Mouse (Mus musculus) midbrain, embryonic 12.5 days (tissue): ENCODE measurements around the gene Hnrnpab. TPM values are rescaled to one million over a fixed set of nuclear protein-coding genes. Genes with fewer than 3 reads are reported as not detected.
A peak's percentile ranks its signal among the peaks of the same experiment; 100 is the strongest.

Experiments used
- ATAC-seq: fragments of 200-750 bp; cut with Nextera tagmentation; 2 replicates; pipeline ENCODE4 v1.8.0; 2017; ENCODE audit warnings: low read depth, moderate TSS enrichment, moderate library complexity; ENCODE audit not compliant: low FRiP score
- H3K27ac ChIP-seq: fragments of 300-500 bp; sonication (generic); replicated peaks from 2 replicates; pipeline ENCODE4 v1.5.1; 2016; ENCODE audit warnings: mild to moderate bottlenecking
- H3K27me3 ChIP-seq: fragments of 300-500 bp; sonication (generic); 2 replicates; pipeline ENCODE4 v1.6.1; 2016; ENCODE audit warnings: mild to moderate bottlenecking
- H3K36me3 ChIP-seq: fragments of 300-500 bp; sonication (generic); 2 replicates; pipeline ENCODE4 v1.6.1; 2016
- H3K4me1 ChIP-seq: fragments of 300-500 bp; sonication (generic); 2 replicates; pipeline ENCODE4 v1.6.1; 2016
- H3K4me2 ChIP-seq: fragments of 300-500 bp; sonication (generic); replicated peaks from 2 replicates; pipeline ENCODE4 v1.6.1; 2016; ENCODE audit warnings: mild to moderate bottlenecking, moderate library complexity
- H3K4me3 ChIP-seq: fragments of 300-500 bp; sonication (generic); 2 replicates; pipeline ENCODE4 v1.5.1; 2016; ENCODE audit warnings: mild to moderate bottlenecking
- H3K9ac ChIP-seq: fragments of 300-500 bp; sonication (generic); replicated peaks from 2 replicates; pipeline ENCODE4 v1.6.1; 2016; ENCODE audit warnings: mild to moderate bottlenecking, moderate library complexity
- H3K9me3 ChIP-seq: fragments of 300-500 bp; sonication (generic); 2 replicates; pipeline ENCODE4 v1.6.1; 2016; ENCODE audit warnings: mild to moderate bottlenecking
- WGBS: fragments of 180-500 bp; shearing (Covaris S2); methylation state at CpG from one replicate; pipeline ENCODE4 v1.1.7; 2016; 5-methylcytosine and 5-hydroxymethylcytosine counted together
- polyA plus RNA-seq: library from polyadenylated mRNA; unstranded; fragments of >200 nt; fragmentation: Nextera tagmentation; extraction: Ambion mirVana; gene quantifications from 2 replicates; pipeline ENCODE4 v1.2.1, GENCODE M21; 2016

The Hnrnpab gene
- polyA plus RNA-seq, 1 experiment from 2014 or later, result 771 TPM

DNA sequence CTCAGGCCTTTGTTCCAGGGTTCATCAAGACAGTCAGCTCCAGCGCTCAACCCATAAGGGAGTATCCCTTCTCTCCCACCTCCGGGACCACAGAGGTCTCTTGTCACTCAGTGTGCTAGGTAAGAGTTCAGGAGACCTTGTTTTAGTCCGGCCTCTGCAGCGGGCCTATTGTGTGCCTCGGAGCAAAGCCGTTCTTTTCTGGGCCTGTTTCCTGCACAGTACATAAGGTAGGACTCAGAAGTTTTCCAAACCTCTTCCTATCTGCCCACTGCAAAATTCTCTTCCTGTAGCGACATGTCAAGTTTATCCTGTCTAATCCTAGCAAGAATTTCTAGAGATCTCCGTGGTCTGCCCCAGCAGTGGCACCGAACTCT, 22.6 kb downstream of the Hnrnpab start:
- Histone ChIP-seq H3K27ac (peak overlapping the region; percentile 91), H3K4me2 (peak overlapping the region; percentile 85), H3K36me3 (peaks cover 28% of the 10 kb centered on the region), H3K9me3 (no peaks in the 10 kb centered on the region), H3K27me3 (no peaks in the 10 kb centered on the region), H3K9ac (peak overlapping the region; percentile 74), H3K4me1 (peaks cover 22% of the 10 kb centered on the region), H3K4me3 (peak overlapping the region; percentile 52)
- ATAC-seq, result peak; percentile 28
- WGBS, result 12% methylated on average over 9 of the region's 9 CpGs

DNA sequence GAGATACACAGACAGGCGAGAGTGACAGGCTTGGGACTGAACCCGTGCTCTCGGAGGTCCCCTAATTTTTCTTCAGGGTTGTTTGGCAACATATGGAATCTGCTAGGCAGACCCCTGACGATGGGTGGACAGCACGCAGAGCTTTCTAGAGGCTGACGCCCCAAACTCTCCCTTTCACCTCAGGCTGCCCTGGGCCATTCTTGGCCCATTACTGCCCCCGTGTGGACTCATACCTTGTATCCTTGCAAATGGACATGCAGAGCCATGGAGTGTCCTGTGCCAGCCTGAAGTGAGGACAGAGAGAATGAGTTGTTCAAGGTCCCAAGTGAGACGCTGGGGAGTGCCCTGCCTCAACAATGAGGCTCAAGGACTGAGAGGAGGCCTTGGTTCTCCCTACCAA, 23.9 kb downstream of the Hnrnpab start:
- no peaks in the 10 kb centered on the region for H3K27me3 ChIP-seq
- 23% methylated on average over 8 of the region's 8 CpGs for WGBS
- H3K27ac ChIP-seq, result 0 out of 2 replicates have a peak overlapping the region, but pooled peaks have one; percentile 91
- no peak overlapping the region for H3K4me2 ChIP-seq
- no peaks in the 10 kb centered on the region for H3K9me3 ChIP-seq
- no peak for ATAC-seq
- H3K9ac ChIP-seq, result no peak overlapping the region
- H3K36me3 ChIP-seq, result peaks cover 16% of the 10 kb centered on the region
- H3K4me1 ChIP-seq, result peaks cover 22% of the 10 kb centered on the region
- H3K4me3 ChIP-seq, result no peak overlapping the region

DNA sequence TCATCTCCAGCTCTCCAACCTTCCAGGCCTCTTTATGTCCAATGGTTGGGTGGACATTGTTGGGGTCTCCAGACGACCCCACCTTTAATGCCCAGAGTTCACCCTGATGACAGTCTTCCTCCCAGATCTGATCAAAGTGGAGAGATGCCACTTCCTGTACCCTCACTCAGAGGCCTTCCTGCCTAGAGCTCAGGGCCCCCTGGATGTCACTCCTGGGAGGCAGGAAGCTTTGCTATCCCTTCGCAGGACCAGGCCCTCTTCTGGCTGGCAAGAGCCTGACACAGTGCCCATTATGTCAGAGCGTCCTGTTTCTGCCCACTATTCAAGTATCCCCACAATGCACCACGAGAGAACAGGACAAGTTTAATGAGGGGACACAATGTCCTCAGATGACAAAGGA, 27.6 kb downstream of the Hnrnpab start:
- H3K27ac ChIP-seq, result no peak overlapping the region
- no peak overlapping the region for H3K9ac ChIP-seq
- WGBS, result 67% methylated on average over 4 of the region's 4 CpGs
- no peak for ATAC-seq
- H3K27me3 ChIP-seq, result no peaks in the 10 kb centered on the region
- H3K4me3 ChIP-seq, result no peak overlapping the region
- no peaks in the 10 kb centered on the region for H3K36me3 ChIP-seq
- H3K4me1 ChIP-seq, result peaks cover 8% of the 10 kb centered on the region
- H3K9me3 ChIP-seq, result no peaks in the 10 kb centered on the region
- no peak overlapping the region for H3K4me2 ChIP-seq

DNA sequence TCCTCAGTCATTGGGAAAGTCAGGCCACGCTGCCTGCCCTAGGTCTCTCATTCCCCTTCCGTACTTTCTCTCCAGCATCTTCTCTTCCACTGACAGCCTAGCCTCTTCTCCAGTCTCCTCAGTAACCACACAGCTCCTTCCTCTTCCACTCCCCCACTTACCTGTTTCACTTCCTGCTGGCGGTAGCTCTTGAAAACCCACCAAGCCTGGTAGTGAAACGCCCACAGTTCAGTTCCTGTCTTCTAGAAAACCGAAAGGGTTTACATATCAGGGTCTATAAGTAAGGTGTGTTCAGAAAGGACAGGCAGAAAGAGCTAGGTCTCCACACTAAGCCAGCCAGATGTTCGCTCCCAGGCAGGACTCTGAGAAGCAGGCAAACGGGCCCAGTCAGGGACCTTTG, 29.1 kb downstream of the Hnrnpab start:
- WGBS, result 87% methylated on average over 7 of the region's 7 CpGs

DNA sequence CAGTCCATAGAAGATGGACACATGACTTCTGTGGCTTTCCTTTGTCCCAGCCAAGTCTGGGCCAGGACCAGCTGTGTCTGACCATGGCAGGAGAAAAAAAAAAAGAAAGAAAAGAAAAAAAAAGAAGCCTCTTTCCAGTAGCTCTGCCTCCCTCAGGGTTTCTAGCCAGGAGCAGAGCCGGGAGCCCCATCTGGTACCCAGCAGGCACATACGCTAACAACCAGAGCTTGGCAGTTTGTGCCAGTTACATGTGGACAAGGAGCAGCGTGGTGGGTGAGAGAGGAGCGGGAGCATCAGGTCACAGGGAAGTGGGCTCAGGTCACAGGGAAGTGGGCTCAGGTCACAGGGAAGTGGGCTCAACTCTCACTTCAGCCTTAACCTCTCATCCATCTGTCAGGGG, 30.2 kb downstream of the Hnrnpab start:
- Histone ChIP-seq H3K4me1 (no peaks in the 10 kb centered on the region), H3K27ac (no peak overlapping the region)

More for the DNA sequence above, 29.1 kb downstream of the Hnrnpab start:
- H3K9ac ChIP-seq, result no peak overlapping the region
- no peak for ATAC-seq
- no peak overlapping the region for H3K27ac ChIP-seq
- no peak overlapping the region for H3K4me3 ChIP-seq
- no peak overlapping the region for H3K4me2 ChIP-seq
- H3K27me3 ChIP-seq, result no peaks in the 10 kb centered on the region
- H3K36me3 ChIP-seq, result no peaks in the 10 kb centered on the region
- H3K4me1 ChIP-seq, result no peaks in the 10 kb centered on the region
- H3K9me3 ChIP-seq, result no peaks in the 10 kb centered on the region

DNA sequence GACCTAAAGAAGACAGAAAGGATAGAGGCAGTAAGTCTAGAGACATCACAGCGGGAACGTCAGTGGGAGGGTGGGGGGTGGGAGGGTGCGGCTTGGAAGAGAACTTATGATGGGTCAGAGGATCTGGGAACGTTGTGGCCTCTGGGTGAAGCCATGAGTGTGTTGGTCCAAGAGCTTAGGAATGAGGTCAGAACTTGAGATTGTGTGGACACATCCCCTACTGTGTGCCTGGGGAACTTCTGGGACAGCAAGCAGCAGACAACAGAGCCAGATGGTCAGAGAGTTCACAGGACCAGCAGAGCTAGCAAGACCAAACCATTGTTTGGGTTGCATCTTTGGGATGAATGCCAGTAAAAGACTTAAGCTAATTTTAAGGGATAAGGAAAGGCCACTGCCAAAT, 37.8 kb downstream of the Hnrnpab start:
- 0 out of 2 replicates have a peak, but pooled peaks cover 2% of the 10 kb centered on the region for H3K4me1 ChIP-seq
- WGBS, result 87% methylated on average over 4 of the region's 4 CpGs
- H3K36me3 ChIP-seq, result no peaks in the 10 kb centered on the region
- H3K4me3 ChIP-seq, result no peak overlapping the region
- no peak for ATAC-seq
- no peak overlapping the region for H3K9ac ChIP-seq
- no peak overlapping the region for H3K4me2 ChIP-seq
- no peaks in the 10 kb centered on the region for H3K27me3 ChIP-seq
- no peak overlapping the region for H3K27ac ChIP-seq
- no peaks in the 10 kb centered on the region for H3K9me3 ChIP-seq

More for the DNA sequence above, 30.2 kb downstream of the Hnrnpab start:
- Histone ChIP-seq H3K4me3 (no peak overlapping the region), H3K9ac (no peak overlapping the region), H3K27me3 (no peaks in the 10 kb centered on the region), H3K4me2 (no peak overlapping the region), H3K36me3 (no peaks in the 10 kb centered on the region), H3K9me3 (no peaks in the 10 kb centered on the region)
- ATAC-seq, result no peak
- 78% methylated on average over 4 of the region's 4 CpGs for WGBS

DNA sequence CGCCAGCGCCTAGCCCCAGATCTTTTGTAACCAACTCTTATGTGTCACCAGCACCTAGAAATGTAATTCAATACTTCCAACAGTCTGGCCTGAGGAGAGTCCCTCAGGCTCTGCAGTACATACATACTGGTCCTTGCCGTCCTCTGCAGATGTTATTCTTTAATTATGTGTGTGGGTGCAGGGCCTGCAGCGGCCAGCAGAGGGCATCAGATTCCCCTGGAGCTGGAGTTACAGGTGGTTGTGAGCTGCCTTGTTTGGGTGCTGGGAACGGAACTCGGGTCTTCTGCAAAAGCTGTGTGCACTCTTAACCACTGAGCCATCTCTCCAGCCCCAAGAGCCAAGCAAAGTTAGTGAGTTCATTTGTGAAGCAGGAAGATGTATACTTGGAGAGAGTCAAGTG, 40.7 kb downstream of the Hnrnpab start:
- H3K4me2 ChIP-seq, result no peak overlapping the region
- no peak overlapping the region for H3K9ac ChIP-seq
- 90% methylated on average over 6 of the region's 6 CpGs for WGBS
- no peaks in the 10 kb centered on the region for H3K27me3 ChIP-seq
- 0 out of 2 replicates have a peak, but pooled peaks cover 2% of the 10 kb centered on the region for H3K4me1 ChIP-seq
- H3K4me3 ChIP-seq, result no peak overlapping the region
- H3K27ac ChIP-seq, result no peak overlapping the region
- no peak for ATAC-seq
- no peaks in the 10 kb centered on the region for H3K9me3 ChIP-seq
- no peaks in the 10 kb centered on the region for H3K36me3 ChIP-seq

DNA sequence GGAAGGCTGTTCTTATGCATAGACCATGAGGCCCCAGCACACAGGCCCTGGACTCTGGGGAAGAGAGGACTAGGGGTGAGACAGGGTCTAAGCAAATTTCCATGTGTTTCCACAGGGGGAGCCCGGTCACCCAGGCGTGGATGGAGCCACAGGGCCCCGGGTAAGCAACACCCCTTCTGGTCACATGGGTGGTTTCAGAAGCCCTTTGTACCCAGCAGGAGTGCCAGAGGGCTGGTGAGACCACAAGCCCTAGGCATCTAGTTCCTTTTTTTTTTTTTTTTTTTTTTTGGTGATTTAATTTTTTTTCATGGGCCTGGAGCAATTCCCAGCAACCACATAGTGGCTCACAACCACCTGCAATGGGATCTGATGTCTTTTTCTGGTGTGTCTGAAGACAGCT, 41.6 kb downstream of the Hnrnpab start:
- no peaks in the 10 kb centered on the region for H3K36me3 ChIP-seq
- no peak overlapping the region for H3K4me2 ChIP-seq
- H3K9ac ChIP-seq, result no peak overlapping the region
- H3K4me3 ChIP-seq, result no peak overlapping the region
- no peaks in the 10 kb centered on the region for H3K27me3 ChIP-seq
- 46% methylated on average over 3 of the region's 3 CpGs for WGBS
- 0 out of 2 replicates have a peak, but pooled peaks cover 2% of the 10 kb centered on the region for H3K4me1 ChIP-seq
- no peaks in the 10 kb centered on the region for H3K9me3 ChIP-seq
- ATAC-seq, result no peak
- H3K27ac ChIP-seq, result no peak overlapping the region

DNA sequence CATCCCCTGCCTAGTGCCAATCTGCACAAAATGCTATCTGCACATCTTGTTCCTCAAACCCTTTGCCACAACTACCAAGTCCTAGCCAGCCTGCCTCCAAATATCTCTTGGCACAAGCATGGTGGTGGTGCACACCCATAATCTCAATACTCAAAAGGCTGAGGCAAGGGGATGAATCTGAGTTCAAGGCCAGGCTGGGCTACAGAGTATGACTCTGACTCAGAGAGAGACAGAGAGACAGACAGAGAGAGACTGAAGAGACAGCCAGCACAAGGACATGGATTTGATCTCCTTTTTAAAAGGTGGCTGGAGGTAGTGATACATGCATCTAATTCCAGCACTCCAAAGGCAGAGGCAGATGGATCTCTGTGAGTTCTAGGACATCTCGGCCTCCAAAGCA, 43.4 kb downstream of the Hnrnpab start:
- no peak overlapping the region for H3K4me2 ChIP-seq
- ATAC-seq, result no peak
- WGBS, result 90% methylated on average over 1 of the region's 1 CpGs
- H3K4me1 ChIP-seq, result 0 out of 2 replicates have a peak, but pooled peaks cover 2% of the 10 kb centered on the region
- H3K4me3 ChIP-seq, result no peak overlapping the region
- H3K36me3 ChIP-seq, result no peaks in the 10 kb centered on the region
- H3K27me3 ChIP-seq, result no peaks in the 10 kb centered on the region
- H3K27ac ChIP-seq, result no peak overlapping the region
- H3K9me3 ChIP-seq, result no peaks in the 10 kb centered on the region
- no peak overlapping the region for H3K9ac ChIP-seq

DNA sequence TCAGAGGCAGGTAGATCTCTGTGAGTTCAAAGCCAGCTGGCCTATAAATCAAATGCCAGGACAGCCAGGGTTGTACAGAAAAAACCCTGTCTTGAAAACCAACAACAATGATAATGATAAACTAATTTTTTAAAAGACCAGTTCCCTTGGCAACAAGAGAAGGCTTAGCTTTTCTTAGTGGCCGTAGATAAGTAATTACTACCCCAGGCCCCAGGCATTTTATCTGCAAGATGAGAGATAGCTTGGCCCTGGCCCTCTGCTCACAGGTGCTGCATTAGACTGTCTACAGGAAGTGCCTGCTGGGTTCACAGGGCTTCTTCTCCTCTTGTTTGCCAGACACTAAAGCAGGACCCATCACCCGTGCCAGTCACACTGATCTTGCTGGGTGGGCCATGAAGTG, 51.6 kb downstream of the Hnrnpab start:
- Histone ChIP-seq H3K27me3 (no peaks in the 10 kb centered on the region), H3K27ac (no peak overlapping the region), H3K4me3 (no peak overlapping the region), H3K4me2 (no peak overlapping the region), H3K9ac (no peak overlapping the region), H3K9me3 (no peaks in the 10 kb centered on the region), H3K4me1 (no peaks in the 10 kb centered on the region), H3K36me3 (no peaks in the 10 kb centered on the region)
- WGBS, result 59% methylated on average over 2 of the region's 2 CpGs
- no peak for ATAC-seq

DNA sequence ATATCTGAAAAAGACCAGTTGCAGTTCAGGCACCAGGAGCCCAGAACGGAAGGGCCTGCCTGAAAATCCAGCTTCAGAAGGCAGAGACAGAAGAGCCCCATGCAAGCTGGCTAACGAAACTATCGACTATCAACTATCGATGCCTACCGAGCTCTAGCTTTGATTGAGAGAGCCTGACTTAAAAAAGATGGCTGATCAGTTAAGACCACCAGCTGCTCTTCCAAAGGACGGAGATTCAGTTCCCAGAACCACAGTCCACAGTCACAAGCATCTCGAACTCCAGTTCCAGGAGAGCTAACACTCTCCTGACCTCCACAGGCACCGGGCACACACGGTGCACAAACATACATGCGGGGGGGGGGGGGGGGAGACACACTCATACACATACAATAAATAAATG, 52.1 kb downstream of the Hnrnpab start:
- Histone ChIP-seq H3K4me3 (no peak overlapping the region), H3K27ac (no peak overlapping the region), H3K4me2 (no peak overlapping the region), H3K27me3 (no peaks in the 10 kb centered on the region), H3K4me1 (no peaks in the 10 kb centered on the region), H3K9me3 (no peaks in the 10 kb centered on the region), H3K9ac (no peak overlapping the region), H3K36me3 (no peaks in the 10 kb centered on the region)
- no peak for ATAC-seq
- WGBS, result 76% methylated on average over 9 of the region's 10 CpGs

DNA sequence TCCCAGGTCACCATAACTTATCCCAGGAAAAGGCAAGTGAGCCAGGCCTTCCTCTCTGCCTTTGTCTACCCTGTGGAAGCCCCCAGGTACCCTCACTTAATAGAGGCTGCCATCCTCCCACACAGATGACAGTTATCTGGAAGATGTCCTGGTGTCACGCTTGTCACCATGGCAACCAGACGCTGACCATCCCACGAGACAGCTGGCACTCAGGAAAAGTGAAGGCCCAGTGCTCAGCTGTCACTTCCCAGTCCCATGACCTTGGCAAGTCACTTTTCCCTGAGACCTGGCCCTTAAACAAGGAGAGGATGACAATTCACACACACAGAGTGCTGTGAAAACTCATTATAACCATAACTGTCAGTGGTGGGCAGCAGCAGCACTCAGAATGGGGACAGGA, 54.6 kb downstream of the Hnrnpab start:
- H3K4me1 ChIP-seq, result no peaks in the 10 kb centered on the region
- no peak overlapping the region for H3K27ac ChIP-seq
- no peaks in the 10 kb centered on the region for H3K36me3 ChIP-seq
- H3K9me3 ChIP-seq, result no peaks in the 10 kb centered on the region
- H3K9ac ChIP-seq, result no peak overlapping the region
- no peak overlapping the region for H3K4me3 ChIP-seq
- H3K4me2 ChIP-seq, result no peak overlapping the region
- WGBS, result 55% methylated on average over 3 of the region's 3 CpGs
- ATAC-seq, result no peak
- H3K27me3 ChIP-seq, result no peaks in the 10 kb centered on the region

DNA sequence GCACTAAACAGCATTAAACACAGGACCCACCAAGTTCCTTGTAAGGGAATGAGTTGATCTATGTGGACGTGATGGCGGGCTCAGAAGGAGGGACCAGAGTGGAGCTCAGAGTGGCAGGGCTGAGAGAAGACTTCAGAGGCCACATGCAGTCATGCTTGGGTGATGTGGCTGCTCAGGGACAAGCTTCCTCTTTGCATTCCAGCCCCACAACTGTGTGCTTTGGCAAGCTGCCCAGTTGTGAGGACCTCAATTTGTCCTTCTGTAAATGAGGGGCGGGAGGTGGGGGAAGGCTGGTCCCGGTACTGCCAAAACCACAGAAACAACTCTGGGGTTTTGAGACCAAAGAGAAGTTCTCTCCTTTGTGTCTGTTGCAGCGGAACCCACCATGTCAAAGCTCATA, 55.4 kb downstream of the Hnrnpab start:
- WGBS, result 84% methylated on average over 5 of the region's 5 CpGs
- no peak for ATAC-seq

More for the DNA sequence above, 55.4 kb downstream of the Hnrnpab start:
- no peaks in the 10 kb centered on the region for H3K4me1 ChIP-seq
- no peaks in the 10 kb centered on the region for H3K9me3 ChIP-seq
- no peak overlapping the region for H3K9ac ChIP-seq
- no peak overlapping the region for H3K4me2 ChIP-seq
- no peak overlapping the region for H3K4me3 ChIP-seq
- H3K27ac ChIP-seq, result no peak overlapping the region
- no peaks in the 10 kb centered on the region for H3K36me3 ChIP-seq
- no peaks in the 10 kb centered on the region for H3K27me3 ChIP-seq
